Mouse (Mus musculus) MEL (cell line): ENCODE results near the gene Mettl23. TPM values are rescaled to one million over a fixed set of nuclear protein-coding genes. Genes with fewer than 3 reads are reported as not detected.
"Not testable (repeated sequence)": the region's sequence is repeated elsewhere in the genome, so short reads cannot be mapped to it uniquely, and the experiment has no call there.

Experiments
- DNase-seq: peaks from one replicate; pipeline ENCODE4 v3.0.0; 2011; ENCODE audit warnings: low read depth, low spot score
- H3K27ac ChIP-seq: 2 replicates; pipeline ENCODE4 v1.5.1; 2012; ENCODE audit warnings: low read depth, mild to moderate bottlenecking, control low read depth, low read length, moderate library complexity; ENCODE audit not compliant: control insufficient read depth
- H3K27me3 ChIP-seq, 2 experiments: fragments of 150-350 bp in 1 of 2; sonication (generic) in 1 of 2; 2 replicates each; pipeline ENCODE4 v1.6.1; 2012; ENCODE audit warnings: low read length in 2 of 2, mild to moderate bottlenecking in 2 of 2, improper control_type of control experiment in 1 of 2, moderate library complexity in 1 of 2; ENCODE audit not compliant: insufficient read depth in 2 of 2, control insufficient read depth in 1 of 2
- H3K36me3 ChIP-seq, 2 experiments: 2 replicates each; pipeline ENCODE4 v1.6.1; 2012 to 2014; ENCODE audit warnings: low read length in 2 of 2, improper control_type of control experiment in 1 of 2, inconsistent platforms in 1 of 2, mild to moderate bottlenecking in 1 of 2; ENCODE audit not compliant: insufficient read depth in 2 of 2, control insufficient read depth in 1 of 2
- H3K4me1 ChIP-seq, 2 experiments: fragments of 150-350 bp in 1 of 2; sonication (generic) in 1 of 2; 2 replicates each; pipeline ENCODE4 v1.6.1; 2012; ENCODE audit warnings: low read length in 2 of 2, improper control_type of control experiment in 1 of 2, mild to moderate bottlenecking in 1 of 2; ENCODE audit not compliant: insufficient read depth in 2 of 2, control insufficient read depth in 1 of 2
- H3K4me3 ChIP-seq, 2 experiments: fragments of 150-350 bp in 1 of 2; sonication (generic) in 1 of 2; 2 replicates each; pipeline ENCODE4 v1.5.1; 2012; ENCODE audit warnings: low read depth in 2 of 2, low read length in 2 of 2, mild to moderate bottlenecking in 2 of 2, moderate library complexity in 2 of 2, control low read depth in 1 of 2, improper control_type of control experiment in 1 of 2; ENCODE audit not compliant: control insufficient read depth in 1 of 2, insufficient read depth in 1 of 2
- H3K79me2 ChIP-seq: 2 replicates; pipeline ENCODE4 v1.6.1; 2012; ENCODE audit warnings: mild to moderate bottlenecking, low read length, moderate library complexity; ENCODE audit not compliant: control insufficient read depth, poor library complexity, insufficient read depth
- H3K9ac ChIP-seq: 2 replicates; pipeline ENCODE4 v1.6.1; 2012; ENCODE audit warnings: low read depth, mild to moderate bottlenecking, control low read depth, low read length, moderate library complexity; ENCODE audit not compliant: control insufficient read depth, poor library complexity, severe bottlenecking
- H3K9me3 ChIP-seq: fragments of 150-350 bp; sonication (generic); replicated peaks from 2 replicates; pipeline ENCODE4 v1.6.1; 2012; ENCODE audit warnings: mild to moderate bottlenecking, low read length, improper control_type of control experiment, moderate library complexity; ENCODE audit not compliant: insufficient read depth
- MAZ ChIP-seq: IDR thresholded peaks from 2 replicates; pipeline ENCODE4 v1.6.1; 2012; ENCODE audit warnings: low read depth, mild to moderate bottlenecking, inconsistent platforms, low read length, improper control_type of control experiment
- TBP ChIP-seq: IDR thresholded peaks from 2 replicates; pipeline ENCODE4 v1.8.0; 2011; ENCODE audit warnings: low read depth, low read length, improper control_type of control experiment
- polyA plus RNA-seq, 2 experiments: library from polyadenylated mRNA; stranded (reverse) in 1 of 2; unstranded in 1 of 2; fragments of >175 nt in 1 of 2; fragments of >200 nt in 1 of 2; gene quantifications; 2 replicates each; pipeline versions ENCODE4 v1.2.1 to v1.2.4; 2012; ENCODE audit warnings: low replicate concordance in 2 of 2, low read depth in 1 of 2; ENCODE audit not compliant: insufficient read length in 2 of 2, insufficient read depth in 1 of 2, missing spikeins in 1 of 2
- total RNA-seq: library from RNA; depleted of rRNA; stranded (reverse); fragments of 300-350 nt; gene quantifications from 2 replicates; pipeline ENCODE4 v1.2.3, GENCODE M21; 2012; rRNA removed

Gene Mettl23
- total and polyA plus RNA-seq, 3 experiments: 58.5 to 69.9 TPM; not detected in 1

GRCm38 (mm10) chr11:116899247-116899646, 56.2 kb downstream of the Mettl23 start:
- Histone ChIP-seq H3K27me3 (no peaks in the 10 kb centered on the region; a peak in 1 of 4 replicates), H3K27ac (no peak overlapping the region), H3K9me3 (no peaks in the 10 kb centered on the region), H3K9ac (no peak overlapping the region), H3K4me3 (no peak overlapping the region), H3K79me2 (no peaks in the 10 kb centered on the region), H3K36me3 (no peaks in the 10 kb centered on the region), H3K4me1 (no peaks in the 10 kb centered on the region)
- no peak for DNase-seq
- no peak for TF ChIP-seq MAZ

GRCm38 (mm10) chr11:116902588-116902987, 59.5 kb downstream of the Mettl23 start:
- H3K4me1 ChIP-seq, H3K4me3 ChIP-seq, H3K79me2 ChIP-seq, H3K9me3 ChIP-seq, H3K9ac ChIP-seq, H3K36me3 ChIP-seq, H3K27me3 ChIP-seq, H3K27ac ChIP-seq: not testable (repeated sequence)
- DNase-seq: peak; percentile 60
- TF ChIP-seq TBP: peak; percentile 79

Other genes with a start within 250 kb of the Mettl23 start
- gene Rhbdf2, start 216.3 kb upstream of the Mettl23 start, total RNA-seq: 6.4 and 7.7 TPM in 2 replicates
- 10 to 100 TPM in 1 of 2 experiments, not detected in 1; 13.7 TPM for gene Rhbdf2, start 216.3 kb upstream of the Mettl23 start, polyA plus RNA-seq
- gene Prcd, start 189.7 kb upstream of the Mettl23 start, total RNA-seq: 50.0 and 72.2 TPM in 2 replicates
- gene Prcd, start 189.7 kb upstream of the Mettl23 start, polyA plus RNA-seq: 10 to 100 TPM in 1 of 2 experiments, not detected in 1; 44.4 TPM
- gene Cygb, start 189.0 kb upstream of the Mettl23 start, total RNA-seq: 2.1 and 2.2 TPM in 2 replicates
- 1 to 10 TPM in 1 of 2 experiments, not detected in 1; 8.7 TPM for gene Cygb, start 189.0 kb upstream of the Mettl23 start, polyA plus RNA-seq
- not detected in 2 replicates for gene St6galnac1, start 67.8 kb upstream of the Mettl23 start, total RNA-seq
- gene St6galnac1, start 67.8 kb upstream of the Mettl23 start, polyA plus RNA-seq: not detected
- 2.7 and 2.9 TPM in 2 replicates for gene Mxra7, start 15.2 kb upstream of the Mettl23 start, total RNA-seq
- 1 to 10 TPM in 1 of 2 experiments, not detected in 1; 9.3 TPM for gene Mxra7, start 15.2 kb upstream of the Mettl23 start, polyA plus RNA-seq
- gene Jmjd6, start 171 bp downstream of the Mettl23 start, total RNA-seq: 159 and 175 TPM in 2 replicates
- 100 to 1,000 TPM in 1 of 2 experiments, not detected in 1; 192 TPM for gene Jmjd6, start 171 bp downstream of the Mettl23 start, polyA plus RNA-seq
- 25.7 and 36.3 TPM in 2 replicates for gene Mfsd11, start 9.2 kb downstream of the Mettl23 start, total RNA-seq
- 10 to 100 TPM in 1 of 2 experiments, not detected in 1; 25.4 TPM for gene Mfsd11, start 9.2 kb downstream of the Mettl23 start, polyA plus RNA-seq
- gene Srsf2, start 9.8 kb downstream of the Mettl23 start, total RNA-seq: 434 and 453 TPM in 2 replicates
- gene Srsf2, start 9.8 kb downstream of the Mettl23 start, polyA plus RNA-seq: 1,000 to 10,000 TPM in 1 of 2 experiments, 100 to 1,000 TPM in 1; 257 to 1,128 TPM
- gene Mgat5b, start 75.6 kb downstream of the Mettl23 start, total RNA-seq: not detected in 2 replicates
- gene Mgat5b, start 75.6 kb downstream of the Mettl23 start, polyA plus RNA-seq: not detected